Mouse (Mus musculus) ES-E14 (cell line): ENCODE results near the gene Slirp.

Experiments
- MAFK ChIP-seq: IDR thresholded peaks from 2 replicates; pipeline ENCODE4 v1.6.1; 2014; ENCODE audit warnings: mild to moderate bottlenecking, low read depth, low read length, inconsistent platforms; ENCODE audit not compliant: insufficient read depth
- ZC3H11A ChIP-seq: IDR thresholded peaks from 2 replicates; pipeline ENCODE4 v1.6.1; 2012; ENCODE audit warnings: low read depth, mild to moderate bottlenecking, inconsistent platforms, low read length, borderline replicate concordance
- ZNF384 ChIP-seq: IDR thresholded peaks from 2 replicates; pipeline ENCODE4 v1.6.1; 2012; ENCODE audit warnings: low read depth, low read length, inconsistent platforms

GRCm38 (mm10) chr12:87415358-87415757 is 28.3 kb upstream of the Slirp start:
- no peak for TF ChIP-seq ZNF384
- TF ChIP-seq ZC3H11A = no peak
- no peak for TF ChIP-seq MAFK
